Mouse (Mus musculus) midbrain, embryonic 15.5 days (tissue): ENCODE results near the gene Ppm1h. TPM values are rescaled to one million over a fixed set of nuclear protein-coding genes. Genes with fewer than 3 reads are reported as not detected.

Experiments
- ATAC-seq: fragments of 200-750 bp; cut with Nextera tagmentation; replicated peaks from 2 replicates; pipeline ENCODE4 v1.8.0; 2017; ENCODE audit warnings: moderate TSS enrichment
- H3K27ac ChIP-seq: fragments of 300-500 bp; sonication (generic); 2 replicates; pipeline ENCODE4 v1.5.1; 2015; ENCODE audit warnings: mild to moderate bottlenecking, inconsistent platforms
- H3K27me3 ChIP-seq: fragments of 300-500 bp; sonication (generic); replicated peaks from 2 replicates; pipeline ENCODE4 v1.6.1; 2015; ENCODE audit warnings: inconsistent platforms
- H3K36me3 ChIP-seq: fragments of 300-500 bp; sonication (generic); replicated peaks from 2 replicates; pipeline ENCODE4 v1.6.1; 2015; ENCODE audit warnings: inconsistent platforms
- H3K4me1 ChIP-seq: fragments of 300-500 bp; sonication (generic); 2 replicates; pipeline ENCODE4 v1.6.1; 2015; ENCODE audit warnings: inconsistent platforms
- H3K4me2 ChIP-seq: fragments of 300-500 bp; sonication (generic); 2 replicates; pipeline ENCODE4 v1.6.1; 2015; ENCODE audit warnings: inconsistent platforms, mild to moderate bottlenecking, moderate library complexity
- H3K4me3 ChIP-seq: fragments of 300-500 bp; sonication (generic); 2 replicates; pipeline ENCODE4 v1.5.1; 2015; ENCODE audit warnings: mild to moderate bottlenecking, inconsistent platforms
- H3K9ac ChIP-seq: fragments of 300-500 bp; sonication (generic); 2 replicates; pipeline ENCODE4 v1.6.1; 2015; ENCODE audit warnings: mild to moderate bottlenecking, inconsistent platforms
- H3K9me3 ChIP-seq: fragments of 300-500 bp; sonication (generic); 2 replicates; pipeline ENCODE4 v1.6.1; 2016; ENCODE audit warnings: inconsistent platforms
- WGBS: fragments of 180-500 bp; shearing (Covaris S2); methylation state at CpG from one replicate; pipeline ENCODE4 v1.1.7; 2015; ENCODE audit warnings: mixed read lengths; 5-methylcytosine and 5-hydroxymethylcytosine counted together
- polyA plus RNA-seq: library from polyadenylated mRNA; unstranded; fragments of >200 nt; fragmentation: Nextera tagmentation; extraction: Ambion mirVana; gene quantifications from 2 replicates; pipeline ENCODE4 v1.2.1, GENCODE M21; 2015

Ppm1h gene
- polyA plus RNA-seq, 1 experiment from 2014 or later, result 21.4 TPM

- Histone ChIP-seq H3K9me3 (no peaks in the 10 kb centered on the region), H3K9ac (no peak overlapping the region), H3K4me3 (no peak overlapping the region), H3K27me3 (no peaks in the 10 kb centered on the region), H3K4me2 (no peak overlapping the region), H3K27ac (no peak overlapping the region), H3K36me3 (no peaks in the 10 kb centered on the region), H3K4me1 (peaks cover 4% of the 10 kb centered on the region; the same call in 1 of the 2 replicates)
- WGBS, result 41% methylated on average over 7 of the region's 7 CpGs
- ATAC-seq, result no peak
Observed at GRCm38 (mm10) chr10:122860076-122860475, 181.5 kb downstream of the Ppm1h start.

- Histone ChIP-seq H3K9ac (no peak overlapping the region), H3K4me2 (no peak overlapping the region), H3K36me3 (no peaks in the 10 kb centered on the region), H3K27me3 (no peaks in the 10 kb centered on the region), H3K27ac (no peak overlapping the region), H3K4me1 (0 out of 2 replicates have a peak, but pooled peaks cover 3% of the 10 kb centered on the region), H3K9me3 (no peaks in the 10 kb centered on the region), H3K4me3 (no peak overlapping the region)
- 52% methylated on average over 18 of the region's 18 CpGs for WGBS
- no peak for ATAC-seq
Observed at GRCm38 (mm10) chr10:122861696-122862385, 183.3 kb downstream of the Ppm1h start.

GRCm38 (mm10) chr10:122862386-122863023, 183.9 kb downstream of the Ppm1h start:
- ATAC-seq, result no peak
- Histone ChIP-seq H3K9ac (no peak overlapping the region), H3K4me1 (0 out of 2 replicates have a peak, but pooled peaks cover 3% of the 10 kb centered on the region), H3K27me3 (no peaks in the 10 kb centered on the region), H3K36me3 (no peaks in the 10 kb centered on the region), H3K4me3 (no peak overlapping the region), H3K4me2 (no peak overlapping the region), H3K9me3 (no peaks in the 10 kb centered on the region), H3K27ac (no peak overlapping the region)
- WGBS, result 73% methylated on average over 17 of the region's 17 CpGs

- H3K27me3 ChIP-seq, result no peaks in the 10 kb centered on the region
- no peak overlapping the region for H3K9ac ChIP-seq
- H3K4me2 ChIP-seq, result no peak overlapping the region
- WGBS, result 65% methylated on average over 8 of the region's 8 CpGs
- H3K36me3 ChIP-seq, result no peaks in the 10 kb centered on the region
- no peak overlapping the region for H3K27ac ChIP-seq
- no peak overlapping the region for H3K4me3 ChIP-seq
- H3K4me1 ChIP-seq, result no peaks in the 10 kb centered on the region
- no peak for ATAC-seq
- H3K9me3 ChIP-seq, result no peaks in the 10 kb centered on the region
Observed at GRCm38 (mm10) chr10:122869865-122870503, 191.4 kb downstream of the Ppm1h start.

- H3K27me3 ChIP-seq, result no peaks in the 10 kb centered on the region
- no peak overlapping the region for H3K4me3 ChIP-seq
- H3K9me3 ChIP-seq, result no peaks in the 10 kb centered on the region
- H3K27ac ChIP-seq, result no peak overlapping the region
- WGBS, result 86% methylated on average over 3 of the region's 3 CpGs
- H3K4me2 ChIP-seq, result no peak overlapping the region
- no peaks in the 10 kb centered on the region for H3K4me1 ChIP-seq
- ATAC-seq, result no peak
- no peaks in the 10 kb centered on the region for H3K36me3 ChIP-seq
- no peak overlapping the region for H3K9ac ChIP-seq
Observed at GRCm38 (mm10) chr10:122870848-122871494, 192.4 kb downstream of the Ppm1h start.

GRCm38 (mm10) chr10:122872720-122873119, 194.2 kb downstream of the Ppm1h start:
- H3K4me1 ChIP-seq, result no peaks in the 10 kb centered on the region
- ATAC-seq, result no peak
- H3K9ac ChIP-seq, result no peak overlapping the region
- WGBS, result 86% methylated on average over 8 of the region's 8 CpGs
- no peak overlapping the region for H3K4me2 ChIP-seq
- H3K4me3 ChIP-seq, result no peak overlapping the region
- H3K36me3 ChIP-seq, result no peaks in the 10 kb centered on the region
- no peaks in the 10 kb centered on the region for H3K27me3 ChIP-seq
- H3K27ac ChIP-seq, result no peak overlapping the region
- no peaks in the 10 kb centered on the region for H3K9me3 ChIP-seq

- Histone ChIP-seq H3K27ac (no peak overlapping the region), H3K4me1 (0 out of 2 replicates have a peak, but pooled peaks cover 4% of the 10 kb centered on the region), H3K4me3 (no peak overlapping the region), H3K27me3 (no peaks in the 10 kb centered on the region), H3K9me3 (no peaks in the 10 kb centered on the region), H3K4me2 (no peak overlapping the region), H3K36me3 (no peaks in the 10 kb centered on the region), H3K9ac (no peak overlapping the region)
- WGBS, result 93% methylated on average over 4 of the region's 4 CpGs
- ATAC-seq, result no peak
Observed at GRCm38 (mm10) chr10:122876964-122877363, 198.4 kb downstream of the Ppm1h start.

GRCm38 (mm10) chr10:122877436-122877835, 198.9 kb downstream of the Ppm1h start:
- Histone ChIP-seq H3K9me3 (no peaks in the 10 kb centered on the region), H3K4me1 (0 out of 2 replicates have a peak, but pooled peaks cover 4% of the 10 kb centered on the region), H3K4me3 (no peak overlapping the region), H3K27ac (no peak overlapping the region), H3K36me3 (no peaks in the 10 kb centered on the region), H3K4me2 (no peak overlapping the region), H3K27me3 (no peaks in the 10 kb centered on the region), H3K9ac (no peak overlapping the region)
- 90% methylated on average over 2 of the region's 2 CpGs for WGBS
- ATAC-seq, result no peak

- Histone ChIP-seq H3K4me3 (no peak overlapping the region), H3K4me2 (no peak overlapping the region), H3K9me3 (no peaks in the 10 kb centered on the region), H3K27ac (no peak overlapping the region), H3K9ac (no peak overlapping the region), H3K27me3 (no peaks in the 10 kb centered on the region), H3K4me1 (peaks cover 33% of the 10 kb centered on the region), H3K36me3 (no peaks in the 10 kb centered on the region)
- no peak for ATAC-seq
- WGBS, result 63% methylated on average over 10 of the region's 10 CpGs
Observed at GRCm38 (mm10) chr10:122881456-122881855, 202.9 kb downstream of the Ppm1h start.

GRCm38 (mm10) chr10:122882614-122883013, 204.1 kb downstream of the Ppm1h start:
- WGBS, result 82% methylated on average over 4 of the region's 4 CpGs
- H3K9ac ChIP-seq, result no peak overlapping the region
- H3K36me3 ChIP-seq, result no peaks in the 10 kb centered on the region
- no peak overlapping the region for H3K4me3 ChIP-seq
- no peaks in the 10 kb centered on the region for H3K27me3 ChIP-seq
- H3K27ac ChIP-seq, result peak overlapping the region; percentile 97; the same call in 1 of the 2 replicates
- peaks cover 44% of the 10 kb centered on the region for H3K4me1 ChIP-seq
- H3K4me2 ChIP-seq, result no peak overlapping the region
- H3K9me3 ChIP-seq, result no peaks in the 10 kb centered on the region
- ATAC-seq, result no peak

GRCm38 (mm10) chr10:122883823-122884743, 205.5 kb downstream of the Ppm1h start:
- Histone ChIP-seq H3K27me3 (no peaks in the 10 kb centered on the region), H3K36me3 (no peaks in the 10 kb centered on the region), H3K4me2 (peak overlapping the region; percentile 29), H3K27ac (peak overlapping the region; percentile 97), H3K9me3 (no peaks in the 10 kb centered on the region), H3K9ac (peak overlapping the region; percentile 38), H3K4me3 (no peak overlapping the region), H3K4me1 (peaks cover 58% of the 10 kb centered on the region)
- WGBS, result 6% methylated on average over 15 of the region's 15 CpGs
- ATAC-seq, result peak; percentile 82
